Mouse (Mus musculus): Measurements from ENCODE around the gene Gm28102. TPM values are rescaled to one million over a fixed set of nuclear protein-coding genes. Genes with fewer than 3 reads are reported as not detected.
"Not testable (repeated sequence)": the region's sequence is repeated elsewhere in the genome, so short reads cannot be mapped to it uniquely, and the experiment has no call there.

Gene Gm28102
- not detected in 2 replicates for polyA plus RNA-seq (2015; fragmentation: Nextera tagmentation; extraction: Ambion mirVana)

DNA sequence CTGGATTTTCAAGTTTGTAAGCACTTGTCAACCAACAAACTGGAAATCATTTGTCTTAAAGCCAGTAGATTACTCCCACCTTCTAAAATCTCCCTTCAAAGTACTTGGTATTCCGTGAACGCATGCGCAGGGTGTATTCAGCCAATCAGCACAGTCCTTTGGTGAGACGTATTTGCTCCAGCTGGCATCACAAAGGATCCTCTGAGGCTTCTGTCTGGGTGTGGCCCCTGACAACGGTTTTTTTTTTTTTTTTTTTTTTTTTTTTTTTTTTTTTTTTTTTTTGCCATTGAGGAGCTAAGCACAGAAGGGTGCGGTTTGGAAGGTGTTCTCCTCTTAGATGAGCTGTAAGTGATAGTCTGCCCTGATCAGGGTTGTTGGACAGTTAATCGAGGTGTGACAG, at the start of gene Gm28102:
Gene Gm28102 (plus strand): TSS at position 301 of the 400 bp plus-strand sequence.
- not testable (repeated sequence) for ATAC-seq (replicated peaks; ENCODE audit: extremely low read depth, insufficient read depth, low FRiP score); H3K27ac ChIP-seq (ENCODE audit: low read length); H3K27me3 ChIP-seq (ENCODE audit: control insufficient read depth, insufficient read depth, low read length); H3K4me3 ChIP-seq (ENCODE audit: low read length); H3K4me1 ChIP-seq (ENCODE audit: control insufficient read depth, insufficient read depth, low read length); H3K4me2 ChIP-seq (ENCODE audit: low read depth, low read length); H3K9me3 ChIP-seq (replicated peaks; ENCODE audit: control insufficient read depth, low read length); H3K36me3 ChIP-seq (ENCODE audit: control insufficient read depth, insufficient read depth); H3K9ac ChIP-seq (ENCODE audit: low read length)
- WGBS = 57% methylated on average over 1 of the region's 7 CpGs
